Mouse (Mus musculus) G1E (cell line): ENCODE data around the gene Bean1. TPM values are rescaled to one million over a fixed set of nuclear protein-coding genes. Genes with fewer than 3 reads are reported as not detected.

Experiments
- ATAC-seq: 2 replicates; pipeline ENCODE4 v1.8.0; 2016; ENCODE audit warnings: mild to moderate bottlenecking; ENCODE audit not compliant: insufficient number of reproducible peaks, poor library complexity, low FRiP score, severe bottlenecking; ENCODE audit errors: extremely low read depth
- DNase-seq: peaks from one replicate; pipeline ENCODE4 v3.0.0; 2012; ENCODE audit warnings: low spot score
- H3K27me3 ChIP-seq: 2 replicates; pipeline ENCODE4 v1.6.1; 2012; ENCODE audit warnings: mild to moderate bottlenecking, low read length, inconsistent platforms; ENCODE audit not compliant: insufficient read depth
- H3K36me3 ChIP-seq: replicated peaks from 2 replicates; pipeline ENCODE3; 2012; ENCODE audit warnings: mild to moderate bottlenecking, inconsistent platforms
- H3K4me1 ChIP-seq: 2 replicates; pipeline ENCODE4 v1.6.1; 2012; ENCODE audit warnings: low read depth, low read length, inconsistent platforms, mixed read lengths; ENCODE audit not compliant: insufficient read depth
- H3K4me3 ChIP-seq: 2 replicates; pipeline ENCODE4 v1.5.1; 2012; ENCODE audit warnings: low read depth, mild to moderate bottlenecking, inconsistent platforms, low read length, moderate library complexity, mixed read lengths
- H3K9me3 ChIP-seq: replicated peaks from 2 replicates; pipeline ENCODE4 v1.6.1; 2012; ENCODE audit warnings: inconsistent platforms
- CTCF ChIP-seq: IDR thresholded peaks from 2 replicates; pipeline ENCODE4 v1.5.1; 2012; ENCODE audit warnings: low read depth, low read length, inconsistent platforms, mixed read lengths
- GATA1 ChIP-seq: IDR thresholded peaks from 2 replicates; pipeline ENCODE4 v1.6.1; 2012; ENCODE audit warnings: borderline replicate concordance, low read length, inconsistent platforms, mixed read lengths
- GATA2 ChIP-seq: IDR thresholded peaks from 2 replicates; pipeline ENCODE4 v1.6.1; 2012; ENCODE audit warnings: low read depth, low read length, inconsistent platforms, borderline replicate concordance
- POLR2AphosphoS5 ChIP-seq: IDR thresholded peaks from 2 replicates; pipeline ENCODE4 v1.6.1; 2012; ENCODE audit warnings: low read depth, low read length, inconsistent platforms; ENCODE audit not compliant: insufficient replicate concordance
- TAL1 ChIP-seq: conservative IDR thresholded peaks from 2 replicates; pipeline ENCODE4 v1.6.1; 2012; ENCODE audit warnings: low read depth, low read length, inconsistent platforms, mixed read lengths
- polyA plus RNA-seq: library from polyadenylated mRNA; stranded (reverse); fragments of >175 nt; gene quantifications from 2 replicates; pipeline ENCODE4 v1.2.3, GENCODE M21; 2012
- total RNA-seq, 2 experiments: library from RNA; stranded (forward) in 1 of 2; stranded (reverse) in 1 of 2; fragments of 200-1000 nt in 1 of 2; fragments of >200 nt in 1 of 2; fragmentation: Nextera tagmentation in 1 of 2; gene quantifications; 2 replicates each; pipeline ENCODE4 v1.2.3; 2014 to 2017

The Bean1 gene
- total and polyA plus RNA-seq, 3 experiments, result not detected

GRCm38 (mm10) chr8:104131414-104131975, 38.7 kb upstream of the Bean1 start:
- Histone ChIP-seq H3K36me3 (no peaks in the 10 kb centered on the region), H3K4me3 (no peak overlapping the region), H3K27me3 (no peaks in the 10 kb centered on the region), H3K4me1 (no peaks in the 10 kb centered on the region), H3K9me3 (peaks cover 33% of the 10 kb centered on the region)
- TF ChIP-seq TAL1, result no peak
- TF ChIP-seq GATA1, result no peak
- TF ChIP-seq CTCF, result no peak
- no peak for TF ChIP-seq GATA2
- TF ChIP-seq POLR2AphosphoS5, result no peak
- no peak for ATAC-seq
- no peak for DNase-seq

DNA sequence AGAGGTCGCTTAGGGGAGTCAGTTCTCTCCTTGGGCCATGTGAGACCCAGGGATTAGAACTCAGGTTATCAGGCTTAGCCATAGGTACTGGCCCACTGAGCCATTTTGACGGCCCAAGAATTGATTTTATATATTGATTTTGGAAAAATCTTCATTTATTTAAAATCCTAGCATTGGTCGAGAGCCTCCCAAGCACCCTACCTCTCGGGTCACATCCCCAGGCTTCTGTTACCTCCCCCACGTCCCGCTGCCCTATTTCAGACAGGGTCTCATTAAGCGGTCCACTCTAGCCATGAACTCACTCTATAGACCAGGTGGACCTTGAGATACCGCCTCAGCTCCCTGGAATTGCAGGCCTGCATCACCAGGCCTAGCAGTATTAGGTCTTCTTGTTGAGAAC, 35.7 kb upstream of the Bean1 start:
- TF ChIP-seq POLR2AphosphoS5 (no peak), TAL1 (no peak), CTCF (no peak), GATA1 (no peak), GATA2 (no peak)
- H3K4me3 ChIP-seq, result no peak overlapping the region
- H3K4me1 ChIP-seq, result no peaks in the 10 kb centered on the region
- H3K36me3 ChIP-seq, result no peaks in the 10 kb centered on the region
- H3K27me3 ChIP-seq, result no peaks in the 10 kb centered on the region
- H3K9me3 ChIP-seq, result peaks cover 29% of the 10 kb centered on the region
- ATAC-seq (no peak), DNase-seq (no peak)

GRCm38 (mm10) chr8:104136277-104136676, 34.0 kb upstream of the Bean1 start:
- no peak for ATAC-seq
- no peak overlapping the region for H3K4me3 ChIP-seq
- DNase-seq, result no peak
- TF ChIP-seq CTCF, result no peak
- TF ChIP-seq POLR2AphosphoS5, result no peak
- no peak for TF ChIP-seq TAL1
- TF ChIP-seq GATA1, result no peak
- no peak for TF ChIP-seq GATA2
- H3K36me3 ChIP-seq, result no peaks in the 10 kb centered on the region
- no peaks in the 10 kb centered on the region for H3K27me3 ChIP-seq
- H3K9me3 ChIP-seq, result peaks cover 20% of the 10 kb centered on the region
- H3K4me1 ChIP-seq, result no peaks in the 10 kb centered on the region

- Histone ChIP-seq H3K4me3 (no peak overlapping the region), H3K36me3 (no peaks in the 10 kb centered on the region), H3K27me3 (no peaks in the 10 kb centered on the region), H3K9me3 (peaks cover 29% of the 10 kb centered on the region), H3K4me1 (no peaks in the 10 kb centered on the region)
- ATAC-seq, result no peak
- TF ChIP-seq TAL1 (no peak), GATA1 (no peak), CTCF (no peak), POLR2AphosphoS5 (no peak), GATA2 (no peak)
- DNase-seq, result no peak
Observed at GRCm38 (mm10) chr8:104137636-104138035, 32.6 kb upstream of the Bean1 start.

- Histone ChIP-seq H3K36me3 (no peaks in the 10 kb centered on the region), H3K9me3 (peaks cover 43% of the 10 kb centered on the region), H3K4me1 (no peaks in the 10 kb centered on the region), H3K27me3 (no peaks in the 10 kb centered on the region), H3K4me3 (no peak overlapping the region)
- DNase-seq, result no peak
- no peak for ATAC-seq
- TF ChIP-seq TAL1 (no peak), GATA1 (no peak)
Observed at GRCm38 (mm10) chr8:104140611-104141010, 29.6 kb upstream of the Bean1 start.

- no peak for DNase-seq
- TF ChIP-seq GATA1 (no peak), CTCF (no peak), TAL1 (no peak)
- no peaks in the 10 kb centered on the region for H3K27me3 ChIP-seq
- no peaks in the 10 kb centered on the region for H3K36me3 ChIP-seq
- H3K4me1 ChIP-seq, result no peaks in the 10 kb centered on the region
- no peak for ATAC-seq
- H3K9me3 ChIP-seq, result peaks cover 34% of the 10 kb centered on the region
- no peak overlapping the region; the same call in 1 of the 2 replicates for H3K4me3 ChIP-seq
Observed at GRCm38 (mm10) chr8:104142415-104142814, 27.8 kb upstream of the Bean1 start.

DNA sequence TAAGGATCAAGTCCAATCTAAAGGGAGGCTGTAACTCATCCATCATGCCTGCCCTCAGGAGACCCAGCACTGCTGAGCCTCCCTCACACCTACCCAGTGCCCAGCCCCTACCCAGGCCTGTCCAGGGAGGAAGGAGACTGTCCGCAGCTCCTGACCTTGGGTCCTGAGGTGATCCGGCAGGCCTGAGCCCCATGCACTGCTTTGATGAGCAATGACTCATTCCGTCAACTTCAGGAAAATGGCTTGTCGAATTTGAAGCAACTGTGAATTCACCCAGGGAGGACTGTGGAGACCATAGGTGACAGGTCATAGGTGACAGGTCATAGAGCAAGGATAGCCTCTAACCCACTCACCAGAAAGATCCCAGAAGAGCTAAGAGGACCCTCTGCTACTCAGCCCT, 26.9 kb upstream of the Bean1 start:
- Histone ChIP-seq H3K4me3 (no peak overlapping the region), H3K9me3 (peaks cover 33% of the 10 kb centered on the region)
- ATAC-seq, result no peak

More for the DNA sequence above, 26.9 kb upstream of the Bean1 start:
- Histone ChIP-seq H3K27me3 (no peaks in the 10 kb centered on the region), H3K4me1 (no peaks in the 10 kb centered on the region), H3K36me3 (no peaks in the 10 kb centered on the region)
- TF ChIP-seq TAL1, result no peak
- TF ChIP-seq POLR2AphosphoS5, result no peak
- TF ChIP-seq CTCF, result no peak
- TF ChIP-seq GATA2, result no peak
- TF ChIP-seq GATA1, result no peak
- DNase-seq, result no peak
